Mouse (Mus musculus): ENCODE results near the gene Adam15. TPM values are rescaled to one million over a fixed set of nuclear protein-coding genes. Genes with fewer than 3 reads are reported as not detected.

Gene Adam15
- total and polyA plus RNA-seq, 3 experiments = 15.3 to 43.2 TPM; not detected in 1

- Histone ChIP-seq H3K4me3 (ENCODE audit: control insufficient read depth in 1 of 2, insufficient read depth in 1 of 2, low read depth in 2 of 2, low read length in 2 of 2) (no peak overlapping the region), H3K4me1 (ENCODE audit: control insufficient read depth in 1 of 2, insufficient read depth in 2 of 2, low read length in 2 of 2) (peaks cover 4 to 8% of the 10 kb centered on the region in 2 experiments)
- DNase-seq (ENCODE audit: low read depth, low spot score) = no peak
These were observed 30.0 kb downstream of the Adam15 start for GRCm38 (mm10) chr3:89319591-89320350.

GRCm38 (mm10) chr3:89318971-89319590 lies 30.7 kb downstream of the Adam15 start:
- no peak for DNase-seq (ENCODE audit: low read depth, low spot score)
- H3K79me2 ChIP-seq (ENCODE audit: control insufficient read depth, insufficient read depth, low read length, poor library complexity) = no peaks in the 10 kb centered on the region
- peaks cover 4 to 8% of the 10 kb centered on the region in 2 experiments for H3K4me1 ChIP-seq (ENCODE audit: control insufficient read depth in 1 of 2, insufficient read depth in 2 of 2, low read length in 2 of 2)
- TF ChIP-seq CHD2 (IDR thresholded peaks at IDR 0.05; ENCODE audit: low read length) (no peak), POLR2A (IDR thresholded peaks at IDR 0.05; ENCODE audit: control insufficient read depth in 1 of 2, insufficient read depth in 1 of 2, low read depth in 1 of 2, low read length in 2 of 2, poor library complexity in 1 of 2) (no peak), RCOR1 (IDR thresholded peaks at IDR 0.05; ENCODE audit: low read depth, low read length) (no peak), GABPA (IDR thresholded peaks at IDR 0.05; ENCODE audit: low read depth, low read length) (no peak), TBP (IDR thresholded peaks at IDR 0.05; ENCODE audit: low read depth, low read length) (no peak), MYC (IDR thresholded peaks at IDR 0.05; ENCODE audit: low read depth, low read length) (no peak), ETS1 (IDR thresholded peaks at IDR 0.05; ENCODE audit: low read depth, low read length) (no peak), UBTF (IDR thresholded peaks at IDR 0.05; ENCODE audit: borderline replicate concordance, insufficient read depth, low read depth, low read length) (no peak), MAX (IDR thresholded peaks at IDR 0.05; ENCODE audit: low read length) (no peak), POLR2AphosphoS5 (IDR thresholded peaks at IDR 0.05; ENCODE audit: borderline replicate concordance, low read depth, low read length) (no peak)
- peaks cover 15 to 22% of the 10 kb centered on the region in 2 experiments for H3K27me3 ChIP-seq (ENCODE audit: control insufficient read depth in 1 of 2, insufficient read depth in 2 of 2, low read length in 2 of 2)
- no peaks in the 10 kb centered on the region for H3K36me3 ChIP-seq (ENCODE audit: control insufficient read depth in 1 of 2, insufficient read depth in 2 of 2, low read length in 2 of 2)
- H3K4me3 ChIP-seq (ENCODE audit: control insufficient read depth in 1 of 2, insufficient read depth in 1 of 2, low read depth in 2 of 2, low read length in 2 of 2) = no peak overlapping the region
- no peak overlapping the region for H3K27ac ChIP-seq (ENCODE audit: control insufficient read depth, low read depth, low read length)
- H3K9me3 ChIP-seq (replicated peaks; ENCODE audit: insufficient read depth, low read length) = no peaks in the 10 kb centered on the region
- no peak overlapping the region for H3K9ac ChIP-seq (ENCODE audit: control insufficient read depth, low read depth, low read length, poor library complexity, severe bottlenecking)

More at GRCm38 (mm10) chr3:89319591-89320350, 30.0 kb downstream of the Adam15 start:
- H3K27ac ChIP-seq (ENCODE audit: control insufficient read depth, low read depth, low read length) = no peak overlapping the region
- no peak for TF ChIP-seq MYB (IDR thresholded peaks at IDR 0.05; ENCODE audit: low read depth, low read length)
- TF ChIP-seq NELFE (IDR thresholded peaks at IDR 0.05; ENCODE audit: low read depth, low read length) = no peak
- TF ChIP-seq HCFC1 (IDR thresholded peaks at IDR 0.05; ENCODE audit: low read depth, low read length) = no peak
- no peak for TF ChIP-seq TBP (IDR thresholded peaks at IDR 0.05; ENCODE audit: low read depth, low read length)
- no peak for TF ChIP-seq TCF12 (IDR thresholded peaks at IDR 0.05; ENCODE audit: low read depth, low read length)
- TF ChIP-seq MAFK (IDR thresholded peaks at IDR 0.05; ENCODE audit: borderline replicate concordance, low read depth, low read length) = no peak
- no peak for TF ChIP-seq MXI1 (IDR thresholded peaks at IDR 0.05; ENCODE audit: low read depth, low read length)
- TF ChIP-seq TAL1 (IDR thresholded peaks at IDR 0.05; ENCODE audit: low read length) = no peak
- TF ChIP-seq ZC3H11A (IDR thresholded peaks at IDR 0.05; ENCODE audit: low read depth, low read length) = no peak
- TF ChIP-seq RAD21 (IDR thresholded peaks at IDR 0.05; ENCODE audit: low read depth, low read length) = no peak
- no peak for TF ChIP-seq NRF1 (IDR thresholded peaks at IDR 0.05; ENCODE audit: insufficient read depth, low read depth, low read length, poor library complexity, severe bottlenecking)
- TF ChIP-seq SMC3 (IDR thresholded peaks at IDR 0.05; ENCODE audit: low read depth, low read length) = no peak
- TF ChIP-seq ZNF384 (IDR thresholded peaks at IDR 0.05; ENCODE audit: low read depth, low read length) = no peak
- no peak for TF ChIP-seq CHD2 (IDR thresholded peaks at IDR 0.05; ENCODE audit: low read length)
- H3K9me3 ChIP-seq (replicated peaks; ENCODE audit: insufficient read depth, low read length) = no peaks in the 10 kb centered on the region
- H3K79me2 ChIP-seq (ENCODE audit: control insufficient read depth, insufficient read depth, low read length, poor library complexity) = no peaks in the 10 kb centered on the region
- H3K9ac ChIP-seq (ENCODE audit: control insufficient read depth, low read depth, low read length, poor library complexity, severe bottlenecking) = no peak overlapping the region
- peaks cover 10 to 21% of the 10 kb centered on the region in 2 experiments for H3K27me3 ChIP-seq (ENCODE audit: control insufficient read depth in 1 of 2, insufficient read depth in 2 of 2, low read length in 2 of 2)
- H3K36me3 ChIP-seq (ENCODE audit: control insufficient read depth in 1 of 2, insufficient read depth in 2 of 2, low read length in 2 of 2) = no peaks in the 10 kb centered on the region

All from MEL (cell line).